Mouse (Mus musculus): ENCODE data around the gene Msantd2. TPM values are rescaled to one million over a fixed set of nuclear protein-coding genes. Genes with fewer than 3 reads are reported as not detected.

Gene Msantd2
- total RNA-seq, 2 experiments from 2014 or later: 20.5 to 25.6 TPM

DNA sequence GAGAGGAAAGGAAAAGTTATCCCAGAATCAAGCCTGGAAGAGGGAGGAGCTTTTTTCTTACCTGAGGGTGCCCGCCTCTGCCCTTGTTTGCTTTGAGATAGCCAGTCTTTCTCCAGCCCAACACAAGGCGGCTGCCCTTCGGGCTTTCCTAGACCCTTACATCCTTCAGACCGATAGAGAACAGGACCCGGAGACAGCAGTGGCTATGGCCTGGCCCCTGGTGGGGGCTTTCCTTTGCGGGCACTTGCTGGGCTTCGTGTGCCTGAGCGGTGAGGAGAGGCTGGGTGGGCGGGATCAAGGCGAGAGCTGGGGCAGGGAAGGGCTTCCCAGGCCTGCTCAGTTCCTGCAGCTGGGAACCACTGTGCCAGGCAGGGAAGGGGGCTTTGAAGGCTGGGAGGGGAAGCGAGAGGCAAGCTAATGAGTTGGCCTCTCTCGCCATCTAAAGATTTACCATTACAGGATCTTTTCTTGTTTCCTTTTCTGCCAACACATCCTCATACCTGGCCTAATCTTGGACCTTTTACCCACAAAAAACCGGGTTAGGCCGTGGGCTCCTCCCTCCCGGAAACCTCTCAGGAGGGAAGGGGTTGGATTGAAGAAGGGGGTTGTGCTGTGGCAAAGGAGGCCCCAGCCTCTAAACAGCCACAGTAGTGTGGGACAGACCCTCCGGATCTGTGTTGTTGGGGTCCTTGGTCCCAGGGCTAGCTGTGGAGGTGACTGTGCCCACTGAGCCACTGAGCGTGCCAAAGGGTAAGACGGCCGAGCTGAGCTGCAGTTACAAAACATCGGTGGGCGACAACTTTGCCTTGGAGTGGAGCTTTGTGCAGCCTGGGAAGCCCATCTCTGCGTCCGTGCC is 50.3 kb downstream of the Msantd2 start, which contains the start of gene Vsig2:
Gene Vsig2, plus strand, starts transcription at position 86 of the 856 bp plus-strand sequence.
- DNase-seq (ENCODE audit: low spot score in 2 of 2): no peak
- Histone ChIP-seq H3K27ac (peak within 1 kb of the TSS; percentile 43; the same call in 1 of the 2 replicates), H3K4me3 (no peak within 1 kb of the TSS)
- TF ChIP-seq CTCF (conservative IDR thresholded peaks at IDR 0.05): no peak

GRCm38 (mm10) chr9:37540226-37540625 is 51.1 kb downstream of the Msantd2 start:
- H3K27ac ChIP-seq: peak overlapping the region; percentile 43; the same call in 1 of the 2 replicates
- DNase-seq (ENCODE audit: low spot score in 2 of 2): no peak
- TF ChIP-seq CTCF (conservative IDR thresholded peaks at IDR 0.05): no peak
- H3K4me3 ChIP-seq: no peak overlapping the region

- no peak for DNase-seq (ENCODE audit: low spot score in 2 of 2)
- Histone ChIP-seq H3K4me3 (no peak overlapping the region), H3K27ac (peak overlapping the region; percentile 67)
- TF ChIP-seq CTCF (conservative IDR thresholded peaks at IDR 0.05): no peak
Observed at GRCm38 (mm10) chr9:37540701-37541575, 51.8 kb downstream of the Msantd2 start.

- Histone ChIP-seq H3K4me3 (no peak overlapping the region), H3K27ac (peak overlapping the region; percentile 67)
- no peak for TF ChIP-seq CTCF (conservative IDR thresholded peaks at IDR 0.05)
- DNase-seq (ENCODE audit: low spot score in 2 of 2): no peak
Observed at GRCm38 (mm10) chr9:37541851-37542642, 52.9 kb downstream of the Msantd2 start.

- DNase-seq (ENCODE audit: low spot score in 2 of 2): no peak
- Histone ChIP-seq H3K4me3 (peak overlapping the region; percentile 46), H3K27ac (peak overlapping the region; percentile 29; the same call in 1 of the 2 replicates)
- TF ChIP-seq CTCF (conservative IDR thresholded peaks at IDR 0.05): no peak
Observed at GRCm38 (mm10) chr9:37543869-37544440, 54.8 kb downstream of the Msantd2 start.

DNA sequence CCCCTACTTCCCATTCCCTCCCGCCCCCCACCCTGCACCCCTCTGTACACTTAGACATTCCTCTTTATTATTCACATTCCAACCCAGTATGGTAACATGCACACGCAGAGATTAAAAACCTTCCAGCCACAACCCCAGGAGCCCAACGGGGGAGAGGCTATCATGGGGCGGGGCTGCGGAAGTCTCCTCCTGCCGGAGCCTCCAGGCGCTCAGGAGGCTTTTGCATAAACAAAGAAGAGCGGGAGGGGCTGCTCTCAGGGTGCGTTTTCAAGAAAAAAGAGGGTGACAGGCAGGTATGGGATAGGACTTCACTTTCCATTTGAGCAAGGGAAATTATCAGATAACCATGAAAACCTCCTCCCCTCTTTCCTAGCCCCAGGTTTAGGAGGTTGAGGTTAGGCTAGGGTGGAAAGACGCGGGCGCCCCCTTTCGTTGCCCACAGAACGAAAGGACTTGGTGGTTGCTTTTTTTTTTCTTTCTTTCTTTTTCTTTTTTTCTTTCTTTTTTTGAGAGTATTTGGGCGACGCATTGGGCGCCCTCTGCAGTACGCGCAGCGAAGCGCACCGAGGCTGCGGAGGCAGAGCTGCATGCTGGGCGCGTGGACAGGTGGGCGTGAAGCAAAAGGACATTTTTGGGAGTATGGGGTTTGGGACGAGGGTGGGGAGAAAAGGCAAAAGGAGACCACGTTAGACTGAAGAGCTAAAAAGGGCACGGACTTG is 55.5 kb downstream of the Msantd2 start:
- Histone ChIP-seq H3K27ac (peak overlapping the region; percentile 77; the same call in 1 of the 2 replicates), H3K4me3 (peak overlapping the region; percentile 46)
- peak; percentile 92 for TF ChIP-seq CTCF (conservative IDR thresholded peaks at IDR 0.05)
- DNase-seq (ENCODE audit: low spot score in 2 of 2): peak; percentile 75 to 76

DNA sequence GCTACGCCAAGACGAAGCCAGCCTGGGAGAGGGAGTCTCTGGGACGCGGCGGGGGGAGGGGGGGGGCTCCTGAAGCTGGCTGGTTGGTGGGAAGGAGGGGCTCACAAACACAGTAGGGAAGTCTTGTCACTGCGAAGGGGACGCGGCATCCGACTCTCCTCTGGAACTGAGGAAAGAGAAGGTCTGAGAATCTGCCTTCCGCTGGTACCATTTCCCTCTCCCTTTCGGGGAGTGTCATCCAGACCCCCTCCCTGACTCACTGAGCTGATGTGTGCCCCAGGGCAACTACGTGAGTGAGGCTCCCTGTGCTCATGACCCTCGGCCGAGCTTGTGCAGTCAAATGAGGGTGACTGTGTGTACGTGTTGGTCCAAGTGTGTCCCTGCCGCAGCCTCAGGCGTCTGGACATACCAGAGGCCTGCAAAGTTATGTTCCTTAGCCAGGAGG is 56.1 kb downstream of the Msantd2 start:
- TF ChIP-seq CTCF (conservative IDR thresholded peaks at IDR 0.05): no peak
- Histone ChIP-seq H3K4me3 (peak overlapping the region; percentile 46), H3K27ac (peak overlapping the region; percentile 77)
- no peak for DNase-seq (ENCODE audit: low spot score in 2 of 2)

GRCm38 (mm10) chr9:37545847-37546452 is 56.8 kb downstream of the Msantd2 start:
- H3K4me3 ChIP-seq: peak overlapping the region; percentile 22
- no peak for TF ChIP-seq CTCF (conservative IDR thresholded peaks at IDR 0.05)
- DNase-seq (ENCODE audit: low spot score in 2 of 2): no peak
- peak overlapping the region; percentile 77 for H3K27ac ChIP-seq

GRCm38 (mm10) chr9:37546889-37547288 is 57.8 kb downstream of the Msantd2 start:
- H3K4me3 ChIP-seq: no peak overlapping the region

GRCm38 (mm10) chr9:37550435-37550834 is 61.3 kb downstream of the Msantd2 start:
- Histone ChIP-seq H3K4me3 (peak overlapping the region; percentile 82), H3K27ac (peak overlapping the region; percentile 97)
- DNase-seq (ENCODE audit: low spot score in 2 of 2): no peak
- TF ChIP-seq CTCF (conservative IDR thresholded peaks at IDR 0.05): no peak

More at GRCm38 (mm10) chr9:37546889-37547288, 57.8 kb downstream of the Msantd2 start:
- DNase-seq (ENCODE audit: low spot score in 2 of 2): no peak
- no peak overlapping the region for H3K27ac ChIP-seq
- TF ChIP-seq CTCF (conservative IDR thresholded peaks at IDR 0.05): peak; percentile 77

Measured in layer of hippocampus, adult 2 months (tissue).